In the genomic region with DNA sequence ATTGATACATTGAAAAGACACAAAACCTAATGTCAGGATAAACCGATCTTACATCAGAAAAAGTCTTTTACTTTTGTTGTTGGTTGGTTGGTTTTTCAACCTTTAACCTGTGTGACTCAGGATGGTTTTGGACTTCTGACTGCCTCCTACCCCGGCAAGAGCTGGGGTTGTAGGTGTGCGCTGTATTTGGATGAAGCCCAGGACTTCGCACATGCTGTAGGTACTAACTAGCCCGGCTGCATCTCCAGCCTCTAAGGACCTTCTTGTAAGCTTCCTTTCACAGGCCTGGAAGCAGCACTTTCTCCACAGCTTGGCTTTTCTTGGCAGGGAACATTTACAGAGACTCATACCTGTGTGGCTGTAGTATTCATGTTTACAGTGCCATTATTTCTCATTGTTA, we compare ENCODE assay signal across 26 mouse cellular contexts. TPM values are rescaled to one million over a fixed set of nuclear protein-coding genes. Genes with fewer than 3 reads are reported as not detected.
DNase-seq lines count a peak whose midpoint lies in the region; ATAC-seq lines count a peak whose summit lies in the region.
"Had no signal": no experiment of that assay in that cellular context is flagged by ENCODE, and none has a peak within 500 bp of the region (broad histone marks: within the 10 kb centered on the region; RNA-seq: fewer than 3 reads in every experiment).

No protein-coding gene starts in this region.

- H3K9ac ChIP-seq in kidney, embryonic 15.5 days: no peak overlapping the region
- H3K9ac ChIP-seq: embryonic facial prominence, embryonic 12.5 days; embryonic facial prominence, embryonic 15.5 days; forebrain, postnatal 0 days; heart, embryonic 12.5 days; heart, embryonic 15.5 days; hindbrain, embryonic 13.5 days had no signal

- no peaks in the 10 kb centered on the region for H3K4me1 ChIP-seq in kidney, embryonic 15.5 days
- H3K4me1 ChIP-seq: embryonic facial prominence, embryonic 12.5 days; embryonic facial prominence, embryonic 15.5 days; hindbrain, embryonic 10.5 days; hindbrain, embryonic 13.5 days had no signal

- H3K4me3 ChIP-seq in kidney, embryonic 15.5 days (replicated peaks): no peak overlapping the region
- H3K4me3 ChIP-seq: embryonic facial prominence, embryonic 12.5 days; embryonic facial prominence, embryonic 15.5 days; gastrocnemius, adult 2 months; heart, embryonic 12.5 days; heart, embryonic 15.5 days; hindbrain, embryonic 10.5 days; hindbrain, embryonic 13.5 days had no signal

- H3K27ac ChIP-seq in kidney, embryonic 15.5 days: no peak overlapping the region
- H3K27ac ChIP-seq: embryonic facial prominence, embryonic 12.5 days; embryonic facial prominence, embryonic 15.5 days; gastrocnemius, adult 2 months; heart, embryonic 15.5 days; hindbrain, embryonic 10.5 days; hindbrain, embryonic 13.5 days had no signal

- WGBS in kidney, embryonic 15.5 days: 95% methylated on average over 5 of the region's 5 CpGs

- ATAC-seq in kidney, embryonic 15.5 days (replicated peaks; ENCODE audit: low FRiP score): no peak
- ATAC-seq: CD4-positive, CD25-positive, alpha-beta regulatory T cell, adult 4 months; forebrain, embryonic 14.5 days; forebrain, postnatal 0 days; hindbrain, embryonic 16.5 days had no signal

- no peak overlapping the region for H3K4me2 ChIP-seq in kidney, embryonic 15.5 days
- H3K4me2 ChIP-seq: embryonic facial prominence, embryonic 12.5 days; embryonic facial prominence, embryonic 15.5 days; heart, embryonic 12.5 days; heart, embryonic 15.5 days; hindbrain, embryonic 13.5 days had no signal

- no peaks in the 10 kb centered on the region for H3K36me3 ChIP-seq in kidney, embryonic 15.5 days
- H3K36me3 ChIP-seq: embryonic facial prominence, embryonic 12.5 days; embryonic facial prominence, embryonic 15.5 days; heart, embryonic 12.5 days; heart, embryonic 15.5 days; hindbrain, embryonic 10.5 days; hindbrain, embryonic 13.5 days had no signal

- H3K27me3 ChIP-seq in kidney, embryonic 15.5 days: no peaks in the 10 kb centered on the region
- H3K27me3 ChIP-seq: embryonic facial prominence, embryonic 12.5 days; embryonic facial prominence, embryonic 15.5 days; heart, embryonic 12.5 days; heart, embryonic 15.5 days; hindbrain, embryonic 13.5 days had no signal

- H3K9me3 ChIP-seq in kidney, embryonic 15.5 days (replicated peaks): no peaks in the 10 kb centered on the region
- H3K9me3 ChIP-seq: embryonic facial prominence, embryonic 12.5 days; embryonic facial prominence, embryonic 15.5 days; heart, embryonic 12.5 days; heart, embryonic 15.5 days; hindbrain, embryonic 10.5 days; hindbrain, embryonic 13.5 days had no signal

- peak; percentile 40 for DNase-seq in kidney, adult 11 months
- DNase-seq in kidney, adult 18-20 months: no peak
- peak; percentile 66 for DNase-seq in kidney, adult 9 months
- DNase-seq in kidney, postnatal 36 days: peak; percentile 65 to 68
- no peak for DNase-seq in layer of hippocampus, postnatal 25 days (ENCODE audit: extremely low spot score in 1 of 2, low spot score in 1 of 2)
- DNase-seq: adrenal gland, adult 2 months; adrenal gland, postnatal 14 days; cerebellum, adult 11 months; cerebellum, adult 2 months; cerebellum, adult 9-11 months; cerebellum, postnatal 25 days; forebrain, postnatal 0 days; gastrocnemius, adult 2 months; gastrocnemius, postnatal 14 days; heart, postnatal 10 days; heart, postnatal 36 days had no signal

RNA-seq across cellular contexts. Expression of gene Ncor1, which starts 15.2 kb away (rescaled TPM):
- polyA plus RNA-seq in kidney, embryonic 15.5 days (2015; fragmentation: Nextera tagmentation; extraction: Ambion mirVana): 168 and 172 TPM in 2 replicates
- 100 to 1,000 TPM; 251 to 321 TPM for total RNA-seq in layer of hippocampus, postnatal 25 days (2021)

RNA-seq across cellular contexts. Expression of gene Pigl, which starts 15.3 kb away (rescaled TPM):
- polyA plus RNA-seq in kidney, embryonic 15.5 days (2015; fragmentation: Nextera tagmentation; extraction: Ambion mirVana): 11.9 and 12.4 TPM in 2 replicates
- total RNA-seq in layer of hippocampus, postnatal 25 days (2021): 1 to 10 TPM; 6.0 to 7.5 TPM

Comparison
In these comparisons a context has a peak if more than half of its experiments do, and no peak if none do; other contexts are left out.
1. DNase-seq: peak in kidney, adult 11 months (single experiment), kidney, adult 9 months (single experiment) and kidney, postnatal 36 days (2 of 2); none in kidney, adult 18-20 months (single experiment) and layer of hippocampus, postnatal 25 days (0 of 2).